Mouse (Mus musculus) heart, adult 18-20 months (tissue): ENCODE data around the gene Olfml2a. TPM values are rescaled to one million over a fixed set of nuclear protein-coding genes. Genes with fewer than 3 reads are reported as not detected.

ENCODE experiments used
- DNase-seq, 2 experiments: peaks; one replicate each; pipeline ENCODE4 v3.0.0; 2021 to 2022; ENCODE audit warnings: mixed read lengths in 1 of 2
- total RNA-seq, 2 experiments: library from RNA; stranded (reverse); gene quantifications; 2 replicates each; pipeline ENCODE4 v1.2.3; 2021

The Olfml2a gene
- total RNA-seq, 2 experiments from 2014 or later, result 2.9 to 4.8 TPM

GRCm38 (mm10) chr2:38937396-38937795, 5.6 kb downstream of the Olfml2a start:
- DNase-seq, result no peak

- no peak for DNase-seq
Observed at GRCm38 (mm10) chr2:38938007-38938406, 6.2 kb downstream of the Olfml2a start.

- no peak for DNase-seq
Observed at GRCm38 (mm10) chr2:38939047-38939446, 7.3 kb downstream of the Olfml2a start.

GRCm38 (mm10) chr2:38941426-38941825, 9.6 kb downstream of the Olfml2a start:
- DNase-seq, result no peak

DNA sequence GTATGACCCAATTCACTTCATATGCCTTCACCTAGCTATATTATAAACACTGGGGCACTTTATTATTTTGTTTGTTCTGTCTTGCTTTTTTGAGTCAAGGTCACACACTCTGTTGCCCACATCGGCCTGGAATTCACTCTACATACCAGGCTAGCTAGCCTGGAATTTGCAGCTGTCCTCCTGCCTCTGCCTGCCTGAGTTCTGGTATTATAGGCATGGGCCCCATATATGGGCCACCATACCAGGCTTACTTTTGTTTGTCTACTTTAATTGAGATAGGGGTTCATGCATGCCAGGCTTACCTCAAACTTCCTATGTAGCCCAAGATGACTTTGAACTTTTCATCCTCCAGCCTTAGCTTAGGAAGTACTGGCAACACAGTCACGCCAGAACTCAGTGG, 10.1 kb downstream of the Olfml2a start:
- DNase-seq, result no peak

GRCm38 (mm10) chr2:38943161-38943560, 11.4 kb downstream of the Olfml2a start:
- no peak for DNase-seq

- DNase-seq, result no peak
Observed at GRCm38 (mm10) chr2:38943977-38944376, 12.2 kb downstream of the Olfml2a start.

- peak in 1 of 2 experiments; percentile 42 for DNase-seq
Observed at GRCm38 (mm10) chr2:38944460-38945161, 12.8 kb downstream of the Olfml2a start.

GRCm38 (mm10) chr2:38947566-38947965, 15.8 kb downstream of the Olfml2a start:
- DNase-seq, result peak in 1 of 2 experiments; percentile 40

- peak; percentile 89 to 93 for DNase-seq
Observed at GRCm38 (mm10) chr2:38950281-38950719, 18.5 kb downstream of the Olfml2a start.

- DNase-seq, result peak; percentile 79 to 86
Observed at GRCm38 (mm10) chr2:38953152-38953883, 21.5 kb downstream of the Olfml2a start.

- no peak for DNase-seq
Observed at GRCm38 (mm10) chr2:38956062-38956461, 24.3 kb downstream of the Olfml2a start.

DNA sequence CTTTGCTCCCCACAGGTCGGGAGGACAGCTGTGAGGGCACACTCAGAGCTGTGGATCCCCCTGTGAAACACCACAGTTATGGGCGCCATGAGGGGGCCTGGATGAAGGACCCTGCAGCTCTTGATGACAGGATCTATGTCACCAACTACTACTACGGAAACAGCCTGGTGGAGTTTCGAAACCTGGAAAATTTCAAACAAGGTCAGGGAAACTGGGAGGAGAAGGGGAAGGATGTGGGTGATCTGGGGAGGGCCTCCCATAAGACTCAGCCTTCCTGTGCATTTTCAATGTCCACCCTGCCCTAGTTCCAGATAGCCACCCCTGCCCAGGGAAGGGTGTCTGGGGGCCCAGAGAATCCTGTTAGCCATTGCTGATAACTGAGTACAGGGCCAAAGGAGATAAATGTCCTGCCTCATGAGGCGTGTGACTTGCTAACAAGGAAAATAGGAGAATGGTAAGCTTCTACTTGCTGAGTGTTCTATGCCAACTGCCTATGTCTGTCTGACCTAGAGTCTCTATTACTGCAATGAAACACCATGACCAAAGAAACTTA, 26.0 kb downstream of the Olfml2a start:
- DNase-seq, result no peak

DNA sequence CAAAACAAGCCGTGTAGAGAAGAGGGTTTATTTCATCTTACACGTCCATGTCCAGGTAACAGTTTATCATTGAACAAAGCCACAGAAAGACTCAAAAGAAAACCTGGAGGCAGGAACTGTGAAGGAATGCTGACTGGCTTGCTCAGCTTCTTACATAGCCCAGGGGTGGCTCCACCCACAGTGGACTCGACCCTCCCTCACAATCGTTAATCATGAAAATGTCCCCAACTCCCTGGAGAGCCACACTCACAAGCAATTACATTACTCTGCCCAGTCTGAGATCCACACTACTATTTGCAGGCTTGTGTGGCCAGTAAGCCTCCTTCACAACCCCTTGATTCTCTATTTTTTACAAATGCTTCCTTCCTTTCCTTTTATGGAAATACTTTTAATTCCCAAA, 32.4 kb downstream of the Olfml2a start:
- no peak for DNase-seq

- DNase-seq, result no peak
Observed at GRCm38 (mm10) chr2:38969650-38970049, 37.9 kb downstream of the Olfml2a start.

DNA sequence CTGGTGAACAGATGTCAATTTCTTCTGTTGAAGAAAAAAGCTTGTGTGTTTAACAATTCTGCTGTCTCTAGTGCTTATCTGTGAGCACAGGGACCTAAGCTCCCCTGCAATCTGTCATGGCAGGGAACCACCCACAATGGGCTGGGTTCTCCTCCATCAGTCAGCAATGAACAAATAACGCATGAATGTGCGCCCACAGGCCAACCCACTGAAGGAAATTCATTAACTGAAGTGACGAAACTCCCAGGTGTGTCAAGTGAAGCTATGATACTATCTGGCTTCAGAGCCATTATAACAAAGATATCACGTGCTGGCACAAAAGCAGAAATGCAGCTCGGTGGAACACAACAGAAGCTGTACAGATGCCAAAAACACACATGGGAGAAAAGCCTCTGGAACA, 38.3 kb downstream of the Olfml2a start:
- no peak for DNase-seq

DNA sequence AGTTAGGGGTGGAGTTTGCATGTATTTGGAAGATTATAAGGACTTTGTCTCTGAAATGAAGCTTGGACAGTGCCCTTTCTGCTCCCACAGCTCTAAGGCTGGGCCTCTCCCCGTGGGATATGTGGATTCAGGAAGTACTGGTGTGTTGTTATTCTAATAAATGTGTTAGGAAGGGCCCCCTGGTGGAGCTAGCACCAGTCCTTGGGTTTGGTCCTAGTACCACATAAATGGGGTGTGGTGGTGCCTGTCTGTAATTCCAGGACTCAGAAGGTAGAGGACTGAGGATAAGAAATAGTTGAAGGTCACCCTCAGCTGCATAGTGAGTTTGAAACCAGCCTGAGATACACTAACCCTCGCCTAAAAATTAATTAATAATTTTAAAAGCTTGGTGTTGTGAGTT, 41.4 kb downstream of the Olfml2a start:
- DNase-seq, result no peak

DNA sequence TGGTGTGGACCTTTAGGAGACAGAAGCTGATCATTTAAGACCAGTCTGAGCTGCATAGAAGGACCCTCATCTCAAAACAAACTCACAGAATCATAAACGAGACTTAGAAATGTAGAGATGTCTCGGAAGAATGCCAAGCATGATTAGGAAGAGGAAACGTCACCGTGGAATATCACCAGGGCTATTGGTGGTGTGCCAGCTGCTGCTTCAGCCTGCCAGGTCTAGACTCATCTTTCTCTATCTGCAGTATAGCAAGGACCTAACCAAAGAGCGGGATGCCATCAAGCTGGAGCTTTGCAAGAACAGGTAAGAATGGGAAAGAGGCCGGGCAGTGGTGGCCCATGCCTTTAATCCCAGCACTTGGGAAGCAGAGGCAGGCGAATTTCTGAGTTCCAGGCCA, 41.9 kb downstream of the Olfml2a start:
- no peak for DNase-seq

DNA sequence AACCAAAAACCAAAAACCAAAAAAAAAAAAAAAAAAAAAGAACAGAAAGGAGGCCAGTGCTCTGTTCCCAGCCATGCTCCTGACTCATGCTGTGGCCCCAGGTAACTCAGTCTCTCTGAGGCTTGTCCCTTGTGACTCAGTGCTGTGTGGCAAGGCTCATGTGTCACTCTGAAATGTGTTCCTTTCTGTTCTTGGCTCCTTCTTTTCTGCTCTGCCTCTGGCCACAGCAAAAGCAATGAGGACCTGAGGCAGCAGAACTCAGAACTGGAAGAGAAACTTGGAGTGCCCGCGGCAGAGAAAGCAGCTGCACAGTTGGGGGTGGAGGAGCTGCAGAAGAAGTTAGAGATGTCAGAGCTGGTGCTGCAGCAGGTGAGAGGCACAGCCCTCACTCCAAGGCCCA, 42.4 kb downstream of the Olfml2a start:
- no peak for DNase-seq

- DNase-seq, result no peak
Observed at GRCm38 (mm10) chr2:38975181-38975580, 43.4 kb downstream of the Olfml2a start.

DNA sequence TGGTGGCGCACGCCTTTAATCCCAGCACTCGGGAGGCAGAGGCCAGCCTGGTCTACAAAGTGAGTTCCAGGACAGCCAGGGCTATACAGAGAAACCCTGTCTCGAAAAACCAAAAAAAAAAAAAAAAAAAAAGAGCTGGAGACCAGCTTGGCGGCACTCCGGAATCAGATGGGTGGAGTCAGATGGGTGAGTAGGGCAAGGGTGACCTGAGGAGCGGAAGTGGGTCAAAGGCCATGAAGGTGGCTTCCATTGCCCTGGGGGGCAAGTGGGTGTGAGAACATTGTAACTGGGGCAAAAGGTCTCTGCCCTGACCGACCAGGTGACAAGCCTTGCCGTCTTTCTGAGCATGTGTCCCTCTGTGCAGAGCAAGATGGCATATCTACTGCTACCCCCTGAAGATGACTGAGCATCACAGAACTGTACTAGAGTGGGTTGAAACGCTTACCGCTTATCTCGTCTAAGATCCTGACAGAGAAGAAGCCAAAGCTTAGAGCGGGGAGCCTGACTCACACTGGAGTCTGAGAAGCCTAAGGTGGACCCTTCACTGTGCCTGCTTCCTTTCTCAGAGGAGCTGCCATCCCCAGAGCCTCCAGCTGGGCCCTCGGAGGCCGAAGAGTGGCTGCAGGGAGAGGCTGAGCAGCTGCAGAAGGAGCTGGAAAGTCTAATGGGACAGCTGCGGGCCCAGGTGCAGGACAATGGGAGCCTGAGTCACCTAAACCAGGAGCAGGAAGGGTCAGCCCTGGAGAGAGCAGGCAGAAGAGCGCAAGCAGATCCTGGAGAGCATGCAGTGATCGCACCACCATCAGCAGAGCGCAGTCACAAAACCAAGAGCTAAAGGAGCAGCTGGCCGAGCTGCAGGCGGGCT, 44.4 kb downstream of the Olfml2a start:
- DNase-seq, result no peak

DNA sequence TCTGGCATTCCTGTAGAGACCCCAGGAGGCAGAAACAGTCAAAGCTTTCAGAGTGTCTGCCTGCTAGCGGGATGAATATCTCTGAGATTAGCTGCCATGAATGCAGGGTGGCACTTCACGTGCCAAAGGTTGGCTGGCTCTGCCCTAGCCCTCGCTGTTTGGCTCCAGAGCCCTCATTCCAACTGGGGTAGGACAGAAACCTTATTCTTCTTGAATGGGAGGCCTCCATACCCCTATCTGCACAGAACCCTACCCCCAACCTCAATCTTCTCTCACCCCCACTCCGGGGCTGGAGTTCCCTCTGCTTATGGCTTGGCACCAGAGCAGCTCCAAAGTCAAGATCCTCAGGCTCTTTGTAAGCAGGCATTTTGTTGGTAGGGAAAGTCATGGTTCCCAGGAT, 46.1 kb downstream of the Olfml2a start:
- no peak for DNase-seq
